Mouse (Mus musculus) forebrain, embryonic 10.5 days (tissue): ENCODE measurements around the gene Ttc1. TPM values are rescaled to one million over a fixed set of nuclear protein-coding genes. Genes with fewer than 3 reads are reported as not detected.

Experiments used
- DNase-seq: peaks from one replicate; pipeline ENCODE4 v3.0.0-alpha.2; 2017; ENCODE audit warnings: low spot score; ENCODE audit errors: extremely low spot score
- H3K27ac ChIP-seq: fragments of 300-500 bp; sonication (generic); 2 replicates; pipeline ENCODE4 v1.5.1; 2016; ENCODE audit warnings: mild to moderate bottlenecking
- H3K27me3 ChIP-seq: fragments of 300-500 bp; sonication (generic); 2 replicates; pipeline ENCODE4 v1.6.1; 2016; ENCODE audit warnings: mild to moderate bottlenecking; ENCODE audit not compliant: poor library complexity, severe bottlenecking
- H3K36me3 ChIP-seq: fragments of 300-500 bp; sonication (generic); replicated peaks from 2 replicates; pipeline ENCODE4 v1.6.1; 2016; ENCODE audit warnings: mild to moderate bottlenecking, moderate library complexity
- H3K4me1 ChIP-seq: fragments of 300-500 bp; sonication (generic); 2 replicates; pipeline ENCODE4 v1.6.1; 2016
- H3K4me3 ChIP-seq: fragments of 300-500 bp; sonication (generic); 2 replicates; pipeline ENCODE4 v1.5.1; 2016; ENCODE audit warnings: mild to moderate bottlenecking, moderate library complexity
- H3K9me3 ChIP-seq: fragments of 300-500 bp; sonication (generic); 2 replicates; pipeline ENCODE4 v1.6.1; 2016; ENCODE audit warnings: mild to moderate bottlenecking, moderate library complexity
- WGBS: fragments of 180-500 bp; shearing (Covaris S2); methylation state at CpG from one replicate; pipeline ENCODE4 v1.1.7; 2016; 5-methylcytosine and 5-hydroxymethylcytosine counted together
- polyA plus RNA-seq: library from polyadenylated mRNA; unstranded; fragments of >200 nt; fragmentation: Nextera tagmentation; extraction: Ambion mirVana; gene quantifications from 2 replicates; pipeline ENCODE4 v1.2.1, GENCODE M21; 2016

Gene Ttc1
- polyA plus RNA-seq, 1 experiment from 2014 or later = 80.9 TPM

DNA sequence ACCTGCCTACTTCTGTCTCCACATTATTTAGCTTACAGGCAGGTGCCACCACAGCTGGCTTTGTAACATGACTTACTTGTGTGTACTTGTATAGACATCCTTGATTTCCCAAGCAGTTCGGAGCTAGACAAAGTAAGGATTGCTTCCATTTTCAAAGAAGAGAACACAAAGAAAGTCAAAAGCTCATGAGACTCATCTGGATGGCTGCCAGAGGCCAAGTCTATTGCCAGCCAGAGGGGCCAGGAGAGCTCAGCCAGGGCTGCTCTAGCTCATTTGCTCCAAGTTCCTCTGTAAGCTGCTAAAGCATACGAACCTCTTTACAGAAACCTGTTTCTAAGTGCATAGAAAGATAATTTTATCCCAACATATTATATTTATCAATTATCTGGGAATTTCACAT is 10.6 kb upstream of the Ttc1 start:
- 75% methylated on average over 2 of the region's 2 CpGs for WGBS
- peaks cover 8% of the 10 kb centered on the region for H3K27me3 ChIP-seq
- H3K4me1 ChIP-seq = 0 out of 2 replicates have a peak, but pooled peaks cover 4% of the 10 kb centered on the region
- no peak for DNase-seq
- H3K4me3 ChIP-seq = no peak overlapping the region
- H3K27ac ChIP-seq = no peak overlapping the region
- no peaks in the 10 kb centered on the region for H3K36me3 ChIP-seq
- H3K9me3 ChIP-seq = no peaks in the 10 kb centered on the region

DNA sequence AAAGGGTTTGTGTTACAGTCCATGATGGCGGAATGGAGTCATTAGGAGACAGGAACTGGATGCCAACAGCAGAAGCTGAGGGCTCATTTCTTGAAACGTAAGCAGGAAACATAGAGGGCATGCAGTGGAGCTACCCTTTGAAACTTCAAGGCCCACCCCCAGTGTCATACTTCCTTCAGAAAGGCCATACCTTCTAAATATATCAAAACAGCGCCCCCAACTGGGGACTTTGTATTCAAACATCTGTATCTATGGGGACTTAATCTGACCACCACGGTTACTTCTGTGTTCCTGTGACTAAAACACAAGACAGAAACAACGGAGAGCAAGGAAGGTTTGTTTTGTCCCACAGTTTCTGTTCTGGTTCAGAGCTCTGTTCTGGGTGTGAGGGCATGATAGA is 7.6 kb upstream of the Ttc1 start:
- WGBS = 69% methylated on average over 5 of the region's 5 CpGs
- no peak for DNase-seq
- no peak overlapping the region for H3K27ac ChIP-seq
- no peaks in the 10 kb centered on the region for H3K4me1 ChIP-seq
- no peak overlapping the region for H3K4me3 ChIP-seq
- no peaks in the 10 kb centered on the region for H3K27me3 ChIP-seq
- no peaks in the 10 kb centered on the region for H3K9me3 ChIP-seq
- H3K36me3 ChIP-seq = no peaks in the 10 kb centered on the region

DNA sequence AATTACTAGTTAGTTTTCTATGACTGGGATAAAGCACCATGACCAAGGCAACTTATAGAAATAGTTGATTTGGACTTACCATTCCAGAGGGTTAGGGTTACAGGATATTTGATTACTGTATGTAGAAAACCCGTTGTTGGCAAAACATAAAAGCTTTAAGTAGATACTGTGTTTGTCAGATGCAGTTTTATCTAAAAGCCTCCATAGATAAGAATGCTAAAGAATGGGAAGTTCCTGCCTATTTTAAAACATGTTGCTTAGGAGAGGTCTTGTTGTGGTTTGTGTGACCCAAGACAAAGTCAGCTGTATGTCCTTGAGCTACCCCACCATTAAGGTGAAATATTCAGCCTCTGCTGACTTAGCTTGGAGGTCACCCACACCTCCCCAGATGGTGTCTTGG is 6.8 kb upstream of the Ttc1 start:
- no peak for DNase-seq
- H3K27me3 ChIP-seq = no peaks in the 10 kb centered on the region
- H3K27ac ChIP-seq = no peak overlapping the region
- H3K4me1 ChIP-seq = no peaks in the 10 kb centered on the region
- no peak overlapping the region for H3K4me3 ChIP-seq
- H3K9me3 ChIP-seq = no peaks in the 10 kb centered on the region
- no peaks in the 10 kb centered on the region for H3K36me3 ChIP-seq
- WGBS = 83% methylated on average over 1 of the region's 1 CpGs

GRCm38 (mm10) chr11:43751542-43751941 is 3.7 kb upstream of the Ttc1 start:
- DNase-seq = no peak
- WGBS = 70% methylated on average over 2 of the region's 2 CpGs
- Histone ChIP-seq H3K27ac (no peak overlapping the region), H3K27me3 (no peaks in the 10 kb centered on the region), H3K36me3 (no peaks in the 10 kb centered on the region), H3K4me3 (no peak overlapping the region), H3K4me1 (peaks cover 8% of the 10 kb centered on the region), H3K9me3 (no peaks in the 10 kb centered on the region)

DNA sequence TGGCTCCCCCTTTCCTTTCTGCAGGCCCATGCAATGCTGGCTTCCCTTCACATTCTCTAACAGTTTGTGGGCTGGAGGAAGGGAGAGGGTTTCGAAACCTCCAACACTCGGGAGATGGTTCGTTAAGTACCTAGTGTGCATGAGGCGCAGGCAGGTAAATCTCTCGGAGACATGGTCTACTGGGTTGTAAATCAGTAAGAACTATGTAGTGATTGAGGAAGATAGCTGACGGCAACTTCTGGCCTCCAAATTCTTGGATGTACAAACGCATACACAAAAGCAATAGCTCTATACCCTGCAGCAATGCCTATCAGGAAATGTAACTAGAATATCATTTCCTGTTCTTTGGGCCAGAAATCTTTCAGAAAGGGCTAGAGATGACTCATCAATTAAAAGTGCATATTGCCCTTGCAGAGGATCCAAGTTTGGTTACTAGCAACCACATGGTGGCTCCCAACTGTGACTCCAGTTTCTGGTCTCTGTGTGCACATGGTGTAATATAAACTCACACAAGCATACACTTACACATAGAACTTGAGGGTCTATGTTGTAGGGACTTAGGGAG is 19.0 kb downstream of the Ttc1 start:
- Histone ChIP-seq H3K27me3 (no peaks in the 10 kb centered on the region), H3K4me1 (no peaks in the 10 kb centered on the region), H3K27ac (no peak overlapping the region), H3K4me3 (no peak overlapping the region), H3K9me3 (no peaks in the 10 kb centered on the region), H3K36me3 (peaks cover 61% of the 10 kb centered on the region)
- WGBS = 91% methylated on average over 7 of the region's 7 CpGs
- DNase-seq = no peak

GRCm38 (mm10) chr11:43727796-43728195 is 20.0 kb downstream of the Ttc1 start:
- no peak for DNase-seq
- Histone ChIP-seq H3K9me3 (no peaks in the 10 kb centered on the region), H3K27ac (no peak overlapping the region), H3K27me3 (no peaks in the 10 kb centered on the region), H3K36me3 (peaks cover 59% of the 10 kb centered on the region), H3K4me3 (no peak overlapping the region), H3K4me1 (no peaks in the 10 kb centered on the region)
- WGBS = 90% methylated on average over 7 of the region's 7 CpGs

GRCm38 (mm10) chr11:43723411-43723810 is 24.4 kb downstream of the Ttc1 start:
- Histone ChIP-seq H3K36me3 (peaks cover 56% of the 10 kb centered on the region), H3K4me3 (no peak overlapping the region), H3K4me1 (no peaks in the 10 kb centered on the region), H3K27ac (no peak overlapping the region), H3K9me3 (no peaks in the 10 kb centered on the region), H3K27me3 (no peaks in the 10 kb centered on the region)
- no peak for DNase-seq
- 93% methylated on average over 3 of the region's 3 CpGs for WGBS

DNA sequence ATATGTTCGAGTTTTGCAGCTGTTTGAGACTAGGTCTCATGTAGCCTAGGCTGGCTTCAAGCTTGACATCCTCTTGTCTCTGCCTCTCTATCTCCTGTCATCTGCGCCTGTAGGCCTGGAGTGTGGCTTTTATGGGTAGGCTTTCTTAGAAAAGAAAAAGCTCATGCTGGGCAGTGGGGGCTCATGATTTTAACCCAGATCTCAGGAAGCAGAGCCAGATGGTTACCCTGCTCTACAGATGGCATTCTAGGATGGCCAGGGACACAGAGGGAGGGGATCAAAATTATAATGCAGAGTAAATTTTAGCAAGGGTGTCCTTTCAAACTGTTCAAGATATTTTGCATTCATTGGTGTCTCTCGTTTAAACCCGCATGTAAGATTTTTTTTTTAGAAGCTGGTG is 35.6 kb downstream of the Ttc1 start:
- H3K4me3 ChIP-seq = no peak overlapping the region
- H3K27me3 ChIP-seq = no peaks in the 10 kb centered on the region
- no peaks in the 10 kb centered on the region for H3K9me3 ChIP-seq
- H3K27ac ChIP-seq = no peak overlapping the region
- H3K36me3 ChIP-seq = peaks cover 85% of the 10 kb centered on the region
- no peaks in the 10 kb centered on the region for H3K4me1 ChIP-seq
- DNase-seq = no peak
- WGBS = 94% methylated on average over 4 of the region's 4 CpGs

DNA sequence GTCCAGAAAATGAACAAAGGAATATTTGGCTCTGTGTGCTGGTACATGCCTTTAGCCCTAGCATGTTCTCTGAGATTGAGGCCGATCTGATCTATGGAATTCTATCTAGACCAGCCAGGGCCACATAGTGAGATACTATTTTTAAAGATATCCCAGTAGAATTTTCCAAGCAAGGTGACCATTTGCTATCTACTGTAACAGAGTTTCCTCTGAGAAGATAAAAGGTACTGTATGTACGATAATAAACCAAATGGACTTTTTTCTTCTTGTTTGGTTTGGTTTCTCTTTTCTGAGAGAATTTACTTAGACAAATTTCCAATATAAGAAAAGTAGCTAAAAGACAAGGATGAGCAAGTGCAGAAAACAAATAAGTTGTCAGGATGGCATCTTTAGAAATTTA is 39.4 kb downstream of the Ttc1 start:
- WGBS = 97% methylated on average over 2 of the region's 2 CpGs
- no peak overlapping the region for H3K4me3 ChIP-seq
- no peak overlapping the region for H3K27ac ChIP-seq
- H3K36me3 ChIP-seq = peaks cover 85% of the 10 kb centered on the region
- H3K4me1 ChIP-seq = no peaks in the 10 kb centered on the region
- DNase-seq = no peak
- no peaks in the 10 kb centered on the region for H3K27me3 ChIP-seq
- no peaks in the 10 kb centered on the region for H3K9me3 ChIP-seq

DNA sequence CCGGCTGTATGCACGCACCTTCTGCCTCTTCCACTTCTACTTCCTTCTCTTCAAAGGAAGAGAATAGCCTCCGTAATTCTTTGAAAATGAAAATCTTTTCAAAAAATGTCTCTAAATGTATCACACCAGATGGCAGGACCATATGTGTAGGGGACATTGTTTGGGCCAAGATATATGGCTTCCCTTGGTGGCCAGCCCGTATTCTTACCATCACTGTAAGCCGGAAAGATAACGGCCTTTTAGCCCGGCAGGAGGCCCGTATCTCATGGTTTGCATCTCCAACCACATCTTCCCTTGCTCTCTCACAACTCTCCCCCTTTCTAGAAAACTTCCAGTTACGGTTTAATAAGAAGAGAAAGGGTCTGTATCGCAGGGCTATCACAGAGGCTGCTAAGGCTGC is 42.1 kb downstream of the Ttc1 start:
- Histone ChIP-seq H3K4me1 (no peaks in the 10 kb centered on the region), H3K27ac (no peak overlapping the region), H3K4me3 (no peak overlapping the region), H3K9me3 (no peaks in the 10 kb centered on the region), H3K36me3 (peaks cover 85% of the 10 kb centered on the region), H3K27me3 (no peaks in the 10 kb centered on the region)
- 97% methylated on average over 10 of the region's 10 CpGs for WGBS
- no peak for DNase-seq

GRCm38 (mm10) chr11:43703552-43703951 is 44.3 kb downstream of the Ttc1 start:
- H3K9me3 ChIP-seq = no peaks in the 10 kb centered on the region
- H3K4me1 ChIP-seq = no peaks in the 10 kb centered on the region
- no peak overlapping the region for H3K27ac ChIP-seq
- no peak for DNase-seq
- 89% methylated on average over 1 of the region's 1 CpGs for WGBS
- H3K36me3 ChIP-seq = peaks cover 87% of the 10 kb centered on the region
- H3K27me3 ChIP-seq = no peaks in the 10 kb centered on the region
- no peak overlapping the region for H3K4me3 ChIP-seq

DNA sequence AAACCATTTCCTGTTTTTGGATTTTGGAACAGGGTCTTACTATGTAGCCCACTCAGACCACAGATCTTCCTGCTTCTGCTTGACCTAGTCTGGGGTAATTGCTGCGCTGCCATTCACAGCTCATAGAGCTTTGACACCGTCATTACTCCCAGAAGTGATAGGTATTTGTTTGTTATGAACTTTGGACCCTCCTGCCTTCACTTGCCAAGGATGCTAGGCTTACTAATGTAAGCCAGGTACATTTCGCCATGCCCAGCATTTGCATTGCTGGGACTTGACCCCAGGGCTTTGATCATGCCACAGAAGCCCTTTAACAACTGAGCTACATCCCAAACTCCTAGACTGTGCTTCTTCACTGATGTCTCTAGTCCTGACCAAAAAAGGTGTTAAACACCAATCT is 47.5 kb downstream of the Ttc1 start:
- H3K4me1 ChIP-seq = 0 out of 2 replicates have a peak, but pooled peaks cover 3% of the 10 kb centered on the region
- no peak for DNase-seq
- no peak overlapping the region for H3K27ac ChIP-seq
- no peaks in the 10 kb centered on the region for H3K27me3 ChIP-seq
- WGBS = 97% methylated on average over 3 of the region's 3 CpGs
- H3K36me3 ChIP-seq = peaks cover 84% of the 10 kb centered on the region
- no peaks in the 10 kb centered on the region for H3K9me3 ChIP-seq
- no peak overlapping the region for H3K4me3 ChIP-seq

DNA sequence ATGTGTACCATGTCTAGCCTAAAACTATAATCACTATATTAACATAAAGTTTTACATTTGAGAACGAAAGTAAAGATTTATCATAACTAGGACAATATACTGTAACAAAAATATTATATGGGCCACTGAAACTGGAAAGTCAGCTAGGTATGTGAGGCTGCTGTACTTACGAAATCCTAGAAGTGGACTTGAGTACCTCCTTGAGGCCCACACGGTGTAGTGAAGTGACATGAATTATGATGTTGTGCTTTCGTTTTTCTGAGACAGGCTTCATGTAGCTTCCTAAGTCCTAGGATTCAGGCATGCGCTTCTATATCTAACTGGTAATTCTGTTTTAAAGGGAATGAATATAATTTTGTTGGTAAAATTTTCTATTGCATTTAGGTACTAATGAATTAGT is 49.2 kb downstream of the Ttc1 start:
- H3K27ac ChIP-seq = no peak overlapping the region
- peaks cover 82% of the 10 kb centered on the region for H3K36me3 ChIP-seq
- no peak for DNase-seq
- no peaks in the 10 kb centered on the region for H3K9me3 ChIP-seq
- H3K4me1 ChIP-seq = 0 out of 2 replicates have a peak, but pooled peaks cover 3% of the 10 kb centered on the region
- no peaks in the 10 kb centered on the region for H3K27me3 ChIP-seq
- H3K4me3 ChIP-seq = no peak overlapping the region
- 91% methylated on average over 5 of the region's 5 CpGs for WGBS

- DNase-seq = no peak
- 0 out of 2 replicates have a peak, but pooled peaks cover 3% of the 10 kb centered on the region for H3K4me1 ChIP-seq
- H3K9me3 ChIP-seq = no peaks in the 10 kb centered on the region
- no peak overlapping the region for H3K27ac ChIP-seq
- H3K36me3 ChIP-seq = peaks cover 89% of the 10 kb centered on the region
- no peak overlapping the region for H3K4me3 ChIP-seq
- no peaks in the 10 kb centered on the region for H3K27me3 ChIP-seq
- 91% methylated on average over 4 of the region's 4 CpGs for WGBS
Observed at GRCm38 (mm10) chr11:43696623-43697022, 51.2 kb downstream of the Ttc1 start.
